Comparison of ENCODE assay signal across 16 mouse cellular contexts in the genomic region with DNA sequence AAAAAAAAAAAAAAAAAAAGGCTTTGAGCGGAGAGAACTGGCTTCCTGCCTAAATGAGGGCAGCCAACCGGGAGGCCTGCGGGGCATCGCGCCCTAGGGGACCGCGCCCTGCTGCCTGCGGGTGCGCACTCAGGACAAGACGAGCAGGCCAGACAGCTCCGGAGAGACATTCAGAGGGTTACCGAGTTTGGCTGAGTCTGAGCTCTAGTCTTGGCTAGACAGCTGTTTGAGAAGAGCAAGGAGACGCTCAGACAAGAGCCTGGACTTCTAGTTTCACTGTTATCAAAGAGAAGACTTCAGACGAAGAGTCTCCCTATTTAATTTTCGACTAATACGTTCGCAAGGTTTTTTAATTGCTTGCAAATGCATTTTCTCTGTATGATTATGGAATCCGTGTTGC. TPM values are rescaled to one million over a fixed set of nuclear protein-coding genes. Genes with fewer than 3 reads are reported as not detected.
A peak's percentile ranks its signal among the peaks of the same experiment; 100 is the strongest.
DNase-seq lines count a peak whose midpoint lies in the region; ATAC-seq and TF ChIP-seq lines count a peak whose summit lies in the region.
"Had no signal": no experiment of that assay in that cellular context is flagged by ENCODE, and none has a peak within 500 bp of the region (broad histone marks: within the 10 kb centered on the region; RNA-seq: fewer than 3 reads in every experiment).

No protein-coding gene starts in this region.

- peak; percentile 29 for DNase-seq in ovary, postnatal 36 days (ENCODE audit: low spot score)
- no peak for DNase-seq in ovary, postnatal 14 days (ENCODE audit: low spot score)
- no peak for DNase-seq in hindbrain, postnatal 0 days (ENCODE audit: low spot score)
- DNase-seq: gastrocnemius, postnatal 14 days; thymus, postnatal 14 days had no signal

- H3K9ac ChIP-seq in forebrain, embryonic 15.5 days (replicated peaks): no peak overlapping the region
- H3K9ac ChIP-seq in forebrain, embryonic 12.5 days: no peak overlapping the region
- H3K9ac ChIP-seq in hindbrain, postnatal 0 days (replicated peaks; ENCODE audit: low read length): no peak overlapping the region
- H3K9ac ChIP-seq in stomach, embryonic 15.5 days: no peak overlapping the region
- H3K9ac ChIP-seq: lung, embryonic 15.5 days had no signal

- peaks cover 6% of the 10 kb centered on the region; the same call in 1 of the 2 replicates for H3K4me1 ChIP-seq in forebrain, embryonic 15.5 days
- H3K4me1 ChIP-seq in forebrain, embryonic 12.5 days: no peaks in the 10 kb centered on the region
- no peaks in the 10 kb centered on the region for H3K4me1 ChIP-seq in hindbrain, postnatal 0 days (ENCODE audit: insufficient read depth, low read length)
- no peaks in the 10 kb centered on the region for H3K4me1 ChIP-seq in stomach, embryonic 15.5 days
- H3K4me1 ChIP-seq: lung, embryonic 15.5 days; megakaryocyte, embryonic 14.5 days had no signal

- no peaks in the 10 kb centered on the region for H3K36me3 ChIP-seq in forebrain, embryonic 15.5 days
- H3K36me3 ChIP-seq in forebrain, embryonic 12.5 days (replicated peaks): no peaks in the 10 kb centered on the region
- no peaks in the 10 kb centered on the region for H3K36me3 ChIP-seq in hindbrain, postnatal 0 days (ENCODE audit: insufficient read depth, low read length)
- H3K36me3 ChIP-seq in stomach, embryonic 15.5 days: no peaks in the 10 kb centered on the region
- H3K36me3 ChIP-seq: lung, embryonic 15.5 days had no signal

- no peak overlapping the region for H3K27ac ChIP-seq in forebrain, embryonic 15.5 days (replicated peaks)
- no peak overlapping the region for H3K27ac ChIP-seq in forebrain, embryonic 12.5 days
- H3K27ac ChIP-seq in hindbrain, postnatal 0 days: no peak overlapping the region
- H3K27ac ChIP-seq in stomach, embryonic 15.5 days: no peak overlapping the region
- H3K27ac ChIP-seq: lung, embryonic 15.5 days had no signal

- H3K4me3 ChIP-seq in forebrain, embryonic 15.5 days: 0 out of 2 replicates have a peak overlapping the region, but pooled peaks have one; percentile 0
- H3K4me3 ChIP-seq in forebrain, embryonic 12.5 days (replicated peaks): no peak overlapping the region
- peak overlapping the region; percentile 16; the same call in 1 of the 2 replicates for H3K4me3 ChIP-seq in hindbrain, postnatal 0 days (ENCODE audit: low read length)
- H3K4me3 ChIP-seq in stomach, embryonic 15.5 days (replicated peaks): no peak overlapping the region
- H3K4me3 ChIP-seq: lung, embryonic 15.5 days; megakaryocyte, embryonic 14.5 days had no signal

- TF ChIP-seq CTCF in hindbrain, postnatal 0 days (IDR thresholded peaks at IDR 0.05; ENCODE audit: low read depth): no peak

- peaks cover 55% of the 10 kb centered on the region for H3K27me3 ChIP-seq in forebrain, embryonic 15.5 days
- H3K27me3 ChIP-seq in forebrain, embryonic 12.5 days: peaks cover 78% of the 10 kb centered on the region
- peaks cover 55% of the 10 kb centered on the region for H3K27me3 ChIP-seq in hindbrain, postnatal 0 days (ENCODE audit: insufficient read depth, low read length)
- peaks cover 29% of the 10 kb centered on the region for H3K27me3 ChIP-seq in stomach, embryonic 15.5 days (replicated peaks)

- peak overlapping the region; percentile 29 for H3K4me2 ChIP-seq in forebrain, embryonic 15.5 days (replicated peaks)
- H3K4me2 ChIP-seq in forebrain, embryonic 12.5 days: no peak overlapping the region
- H3K4me2 ChIP-seq in hindbrain, postnatal 0 days (ENCODE audit: low read depth, low read length): peak overlapping the region; percentile 40
- H3K4me2 ChIP-seq in stomach, embryonic 15.5 days: peak overlapping the region; percentile 19; the same call in 1 of the 2 replicates
- H3K4me2 ChIP-seq: lung, embryonic 15.5 days had no signal

- 0 out of 2 replicates have a peak, but pooled peaks have one; percentile 66 for ATAC-seq in forebrain, embryonic 15.5 days (replicated peaks)
- ATAC-seq in forebrain, embryonic 12.5 days (ENCODE audit: low FRiP score): no peak
- ATAC-seq in hindbrain, postnatal 0 days: 0 out of 2 replicates have a peak, but pooled peaks have one; percentile 35
- ATAC-seq in stomach, embryonic 15.5 days (ENCODE audit: insufficient read depth, low FRiP score, low read depth): no peak
- no peak for ATAC-seq in monocyte, adult 5-6 weeks (replicated peaks; ENCODE audit: insufficient number of reproducible peaks, low FRiP score, low TSS enrichment, poor library complexity, severe bottlenecking)
- ATAC-seq: intestine, postnatal 0 days had no signal

- WGBS in forebrain, embryonic 15.5 days: 1% methylated on average over 18 of the region's 18 CpGs
- under 1% methylated on average over 18 of the region's 18 CpGs for WGBS in forebrain, embryonic 12.5 days
- WGBS in hindbrain, postnatal 0 days: under 1% methylated on average over 18 of the region's 18 CpGs
- 1% methylated on average over 18 of the region's 18 CpGs for WGBS in stomach, embryonic 15.5 days

- no peaks in the 10 kb centered on the region for H3K9me3 ChIP-seq in forebrain, embryonic 15.5 days
- H3K9me3 ChIP-seq in forebrain, embryonic 12.5 days: no peaks in the 10 kb centered on the region
- H3K9me3 ChIP-seq in hindbrain, postnatal 0 days (ENCODE audit: low read length): no peaks in the 10 kb centered on the region
- no peaks in the 10 kb centered on the region for H3K9me3 ChIP-seq in stomach, embryonic 15.5 days
- H3K9me3 ChIP-seq: lung, embryonic 15.5 days; megakaryocyte, embryonic 14.5 days had no signal

RNA-seq across cellular contexts. Expression of a gene that starts 5.9 kb away (rescaled TPM):
- 14.7 and 16.7 TPM in 2 replicates for polyA plus RNA-seq in forebrain, embryonic 15.5 days (2015; fragmentation: Nextera tagmentation; extraction: Ambion mirVana)
- 0.91 and 3.4 TPM in 2 replicates for polyA plus RNA-seq in forebrain, embryonic 12.5 days (2016; fragmentation: Nextera tagmentation; extraction: Ambion mirVana)
- 1.0 and 2.4 TPM in 2 replicates for total RNA-seq in hindbrain, postnatal 0 days (2014; rRNA removed)
- polyA plus RNA-seq in hindbrain, postnatal 0 days (2015; fragmentation: Nextera tagmentation; extraction: Ambion mirVana): 0.52 and 7.1 TPM in 2 replicates
- 0.09 TPM in 1 of 2 replicates, not detected in the other for polyA plus RNA-seq in stomach, embryonic 15.5 days (2015; fragmentation: Nextera tagmentation; extraction: Ambion mirVana)
- not detected in 3 replicates for total RNA-seq in monocyte, adult 5-6 weeks (2017)
- total RNA-seq: adrenal gland, adult 18-20 months; common myeloid progenitor, adult 5-6 weeks; gastrocnemius, postnatal 14 days had no signal
- polyA plus RNA-seq: heart, embryonic 16.5 days; intestine, postnatal 0 days; limb, embryonic 14.5 days; lung, embryonic 15.5 days had no signal

Comparison
In these comparisons a context has a peak if more than half of its experiments do, and no peak if none do; other contexts are left out.
1. ATAC-seq: peak in forebrain, embryonic 15.5 days (single experiment) and hindbrain, postnatal 0 days (single experiment); none in forebrain, embryonic 12.5 days (single experiment), stomach, embryonic 15.5 days (single experiment) and monocyte, adult 5-6 weeks (single experiment).
2. H3K4me3 ChIP-seq: peak in forebrain, embryonic 15.5 days (single experiment) and hindbrain, postnatal 0 days (single experiment); none in forebrain, embryonic 12.5 days (single experiment) and stomach, embryonic 15.5 days (single experiment).